Mouse (Mus musculus): Measurements from ENCODE around the gene Ccdc148. TPM values are rescaled to one million over a fixed set of nuclear protein-coding genes. Genes with fewer than 3 reads are reported as not detected.

Ccdc148 gene
- total RNA-seq, 2 experiments from 2014 or later = 0.17 TPM; not detected in 1

- intact Hi-C loops (cut with DNase I) = no loop called here
- TF ChIP-seq CTCF (IDR thresholded peaks at IDR 0.05) = no peak
- Histone ChIP-seq H3K4me3 (no peak overlapping the region), H3K27ac (no peak overlapping the region)
- no peak for DNase-seq
Measured at GRCm38 (mm10) chr2:58799126-58799525, 361.4 kb downstream of the Ccdc148 start.

- TF ChIP-seq CTCF (IDR thresholded peaks at IDR 0.05) = no peak
- intact Hi-C loops (cut with DNase I) = no loop called here
- H3K4me3 ChIP-seq = no peak overlapping the region
- DNase-seq = no peak
- H3K27ac ChIP-seq = no peak overlapping the region
Measured at GRCm38 (mm10) chr2:58797506-58797905, 363.0 kb downstream of the Ccdc148 start.

- Histone ChIP-seq H3K4me3 (no peak overlapping the region), H3K27ac (no peak overlapping the region)
- DNase-seq = no peak
- TF ChIP-seq CTCF (IDR thresholded peaks at IDR 0.05) = no peak
- intact Hi-C loops (cut with DNase I) = no loop called here
Measured at GRCm38 (mm10) chr2:58795432-58795831, 365.1 kb downstream of the Ccdc148 start.

- no peak for DNase-seq
- intact Hi-C loops (cut with DNase I) = no loop called here
- no peak for TF ChIP-seq CTCF (IDR thresholded peaks at IDR 0.05)
- no peak overlapping the region for H3K27ac ChIP-seq
- H3K4me3 ChIP-seq = no peak overlapping the region
Measured at GRCm38 (mm10) chr2:58794489-58794888, 366.0 kb downstream of the Ccdc148 start.

GRCm38 (mm10) chr2:58790361-58790760 is 370.1 kb downstream of the Ccdc148 start:
- H3K4me3 ChIP-seq = no peak overlapping the region
- no peak for TF ChIP-seq CTCF (IDR thresholded peaks at IDR 0.05)
- intact Hi-C loops (cut with DNase I) = no loop called here
- H3K27ac ChIP-seq = no peak overlapping the region
- no peak for DNase-seq

GRCm38 (mm10) chr2:58789934-58790333 is 370.5 kb downstream of the Ccdc148 start:
- Histone ChIP-seq H3K4me3 (no peak overlapping the region), H3K27ac (no peak overlapping the region)
- intact Hi-C loops (cut with DNase I) = no loop called here
- no peak for DNase-seq
- TF ChIP-seq CTCF (IDR thresholded peaks at IDR 0.05) = no peak

- Histone ChIP-seq H3K27ac (no peak overlapping the region), H3K4me3 (no peak overlapping the region)
- no peak for DNase-seq
- intact Hi-C loops (cut with DNase I) = no loop called here
- no peak for TF ChIP-seq CTCF (IDR thresholded peaks at IDR 0.05)
Measured at GRCm38 (mm10) chr2:58787360-58787759, 373.1 kb downstream of the Ccdc148 start.

- H3K27ac ChIP-seq = no peak overlapping the region
- no peak for TF ChIP-seq CTCF (IDR thresholded peaks at IDR 0.05)
- no peak for DNase-seq
- intact Hi-C loops (cut with DNase I) = no loop called here
- H3K4me3 ChIP-seq = no peak overlapping the region
Measured at GRCm38 (mm10) chr2:58786681-58787080, 373.8 kb downstream of the Ccdc148 start.

- intact Hi-C loops (cut with DNase I) = no loop called here
- DNase-seq = no peak
- Histone ChIP-seq H3K4me3 (no peak overlapping the region), H3K27ac (no peak overlapping the region)
- no peak for TF ChIP-seq CTCF (IDR thresholded peaks at IDR 0.05)
Measured at GRCm38 (mm10) chr2:58786177-58786576, 374.3 kb downstream of the Ccdc148 start.

- Histone ChIP-seq H3K27ac (no peak overlapping the region), H3K4me3 (no peak overlapping the region)
- TF ChIP-seq CTCF (IDR thresholded peaks at IDR 0.05) = no peak
- intact Hi-C loops (cut with DNase I) = no loop called here
- no peak for DNase-seq
Measured at GRCm38 (mm10) chr2:58783526-58783925, 377.0 kb downstream of the Ccdc148 start.

- TF ChIP-seq CTCF (IDR thresholded peaks at IDR 0.05) = no peak
- H3K4me3 ChIP-seq = no peak overlapping the region
- no peak overlapping the region for H3K27ac ChIP-seq
- intact Hi-C loops (cut with DNase I) = no loop called here
- no peak for DNase-seq
Measured at GRCm38 (mm10) chr2:58778986-58779495, 381.4 kb downstream of the Ccdc148 start.

- H3K27ac ChIP-seq = no peak overlapping the region
- no peak overlapping the region for H3K4me3 ChIP-seq
- DNase-seq = no peak
- TF ChIP-seq CTCF (IDR thresholded peaks at IDR 0.05) = no peak
- intact Hi-C loops (cut with DNase I) = no loop called here
Measured at GRCm38 (mm10) chr2:58773833-58774232, 386.6 kb downstream of the Ccdc148 start.

Other genes starting within 250 kb of the Ccdc148 start
- gene Pkp4, start 167 bp upstream of the Ccdc148 start, total RNA-seq (2021) = 10 to 100 TPM; 24.9 to 34.0 TPM